Mouse (Mus musculus) cortical plate, adult 2 months (tissue): ENCODE measurements around the gene Ppat.

Experiments
- CTCF ChIP-seq: fragments of 200-500 bp; IDR thresholded peaks from 2 replicates; pipeline ENCODE4 v1.5.1; 2011; ENCODE audit warnings: mild to moderate bottlenecking, control low read depth, low read length; ENCODE audit not compliant: insufficient read depth; ENCODE audit errors: extremely low read depth
- POLR2A ChIP-seq: fragments of 200-500 bp; IDR thresholded peaks from 2 replicates; pipeline ENCODE4 v1.6.1; 2011; ENCODE audit warnings: mild to moderate bottlenecking, low read length, control low read depth; ENCODE audit not compliant: insufficient read depth; ENCODE audit errors: extremely low read depth

DNA sequence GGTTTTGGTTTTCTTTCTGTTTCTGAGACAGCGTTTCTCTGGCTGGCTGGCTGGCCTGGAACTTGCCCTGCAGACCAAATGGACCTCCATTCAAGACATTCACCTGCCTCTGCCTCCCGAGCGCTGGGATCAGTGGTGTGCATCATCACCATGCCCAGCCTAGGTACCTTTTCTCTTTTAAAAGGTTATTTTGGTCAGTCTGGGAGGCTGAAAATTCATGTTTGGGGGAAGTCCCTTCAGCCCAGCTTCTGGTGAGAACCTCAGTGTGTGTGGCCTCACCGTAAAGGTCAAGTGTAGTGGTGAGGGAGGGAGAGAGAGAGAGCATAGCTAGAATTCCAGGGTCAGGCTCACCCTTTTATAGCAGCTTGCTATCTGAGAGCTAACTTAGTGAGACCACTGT is 3.6 kb downstream of the Ppat start:
- TF ChIP-seq POLR2A (no peak), CTCF (no peak)
